Mouse (Mus musculus): ENCODE data around the gene Sh3d19. TPM values are rescaled to one million over a fixed set of nuclear protein-coding genes. Genes with fewer than 3 reads are reported as not detected.
"Not testable (repeated sequence)": the region's sequence is repeated elsewhere in the genome, so short reads cannot be mapped to it uniquely, and the experiment has no call there.

Sh3d19 gene
- total and polyA plus RNA-seq, 2 experiments from 2014 or later, result 13.8 to 32.0 TPM

GRCm38 (mm10) chr3:86093907-86094306 is 123.0 kb downstream of the Sh3d19 start:
- DNase-seq (ENCODE audit: low spot score) (no peak), ATAC-seq (ENCODE audit: low FRiP score) (no peak)
- peak overlapping the region; percentile 51; the same call in 1 of the 2 replicates for H3K27ac ChIP-seq (ENCODE audit: low read depth, low read length)
- H3K9ac ChIP-seq (replicated peaks; ENCODE audit: low read length, poor library complexity, severe bottlenecking), result no peak overlapping the region
- H3K36me3 ChIP-seq (ENCODE audit: insufficient read depth, low read length), result no peaks in the 10 kb centered on the region; the same call in 1 of the 2 replicates
- no peak overlapping the region for H3K4me3 ChIP-seq (ENCODE audit: low read depth, low read length)
- 53% methylated on average over 5 of the region's 5 CpGs for WGBS
- H3K27me3 ChIP-seq (ENCODE audit: insufficient read depth, low read length), result no peaks in the 10 kb centered on the region
- no peak overlapping the region for H3K4me2 ChIP-seq (ENCODE audit: low read depth, low read length, poor library complexity, severe bottlenecking)
- H3K4me1 ChIP-seq (ENCODE audit: insufficient read depth, low read length), result 0 out of 2 replicates have a peak, but pooled peaks cover 4% of the 10 kb centered on the region
- no peak for TF ChIP-seq CTCF (IDR thresholded peaks at IDR 0.05)
- no peaks in the 10 kb centered on the region for H3K9me3 ChIP-seq (ENCODE audit: low read length)

GRCm38 (mm10) chr3:86101956-86102355 is 131.0 kb downstream of the Sh3d19 start:
- Histone ChIP-seq H3K4me2 (ENCODE audit: low read depth, low read length, poor library complexity, severe bottlenecking) (no peak overlapping the region), H3K36me3 (ENCODE audit: insufficient read depth, low read length) (no peaks in the 10 kb centered on the region), H3K4me1 (ENCODE audit: insufficient read depth, low read length) (no peaks in the 10 kb centered on the region), H3K4me3 (ENCODE audit: low read depth, low read length) (no peak overlapping the region), H3K9ac (replicated peaks; ENCODE audit: low read length, poor library complexity, severe bottlenecking) (no peak overlapping the region), H3K27ac (ENCODE audit: low read depth, low read length) (no peak overlapping the region), H3K9me3 (ENCODE audit: low read length) (no peaks in the 10 kb centered on the region), H3K27me3 (ENCODE audit: insufficient read depth, low read length) (no peaks in the 10 kb centered on the region)
- WGBS, result 78% methylated on average over 6 of the region's 6 CpGs
- DNase-seq (ENCODE audit: low spot score) (no peak), ATAC-seq (ENCODE audit: low FRiP score) (no peak)
- TF ChIP-seq CTCF (IDR thresholded peaks at IDR 0.05), result no peak

- 81% methylated on average over 18 of the region's 18 CpGs for WGBS
- Histone ChIP-seq H3K27ac (ENCODE audit: low read depth, low read length) (no peak overlapping the region), H3K9me3 (ENCODE audit: low read length) (no peaks in the 10 kb centered on the region), H3K27me3 (ENCODE audit: insufficient read depth, low read length) (no peaks in the 10 kb centered on the region), H3K9ac (replicated peaks; ENCODE audit: low read length, poor library complexity, severe bottlenecking) (no peak overlapping the region), H3K4me2 (ENCODE audit: low read depth, low read length, poor library complexity, severe bottlenecking) (no peak overlapping the region), H3K4me3 (ENCODE audit: low read depth, low read length) (no peak overlapping the region), H3K4me1 (ENCODE audit: insufficient read depth, low read length) (no peaks in the 10 kb centered on the region), H3K36me3 (ENCODE audit: insufficient read depth, low read length) (no peaks in the 10 kb centered on the region)
- TF ChIP-seq CTCF (IDR thresholded peaks at IDR 0.05), result peak; percentile 56
- DNase-seq (ENCODE audit: low spot score) (peak; percentile 54), ATAC-seq (ENCODE audit: low FRiP score) (no peak)
Measured at GRCm38 (mm10) chr3:86103449-86104291, 132.8 kb downstream of the Sh3d19 start.

- DNase-seq (ENCODE audit: low spot score); H3K9ac ChIP-seq (replicated peaks; ENCODE audit: low read length, poor library complexity, severe bottlenecking): not testable (repeated sequence)
- WGBS, result 88% methylated on average over 7 of the region's 7 CpGs
Measured at GRCm38 (mm10) chr3:86104433-86104832, 133.5 kb downstream of the Sh3d19 start.

GRCm38 (mm10) chr3:86104909-86105308 is 134.0 kb downstream of the Sh3d19 start:
- H3K4me3 ChIP-seq (ENCODE audit: low read depth, low read length), result no peak overlapping the region
- ATAC-seq (ENCODE audit: low FRiP score) (no peak), DNase-seq (ENCODE audit: low spot score) (no peak)
- 86% methylated on average over 4 of the region's 4 CpGs for WGBS
- no peak overlapping the region for H3K27ac ChIP-seq (ENCODE audit: low read depth, low read length)
- H3K27me3 ChIP-seq (ENCODE audit: insufficient read depth, low read length), result no peaks in the 10 kb centered on the region
- no peaks in the 10 kb centered on the region for H3K9me3 ChIP-seq (ENCODE audit: low read length)
- H3K4me2 ChIP-seq (ENCODE audit: low read depth, low read length, poor library complexity, severe bottlenecking), result no peak overlapping the region
- TF ChIP-seq CTCF (IDR thresholded peaks at IDR 0.05), result no peak
- H3K9ac ChIP-seq (replicated peaks; ENCODE audit: low read length, poor library complexity, severe bottlenecking), result no peak overlapping the region
- H3K36me3 ChIP-seq (ENCODE audit: insufficient read depth, low read length), result no peaks in the 10 kb centered on the region
- no peaks in the 10 kb centered on the region for H3K4me1 ChIP-seq (ENCODE audit: insufficient read depth, low read length)

More at GRCm38 (mm10) chr3:86104433-86104832, 133.5 kb downstream of the Sh3d19 start:
- H3K4me2 ChIP-seq (ENCODE audit: low read depth, low read length, poor library complexity, severe bottlenecking); H3K27ac ChIP-seq (ENCODE audit: low read depth, low read length); H3K9me3 ChIP-seq (ENCODE audit: low read length); H3K4me3 ChIP-seq (ENCODE audit: low read depth, low read length); ATAC-seq (ENCODE audit: low FRiP score); H3K36me3 ChIP-seq (ENCODE audit: insufficient read depth, low read length); H3K27me3 ChIP-seq (ENCODE audit: insufficient read depth, low read length); H3K4me1 ChIP-seq (ENCODE audit: insufficient read depth, low read length): not testable (repeated sequence)

- Histone ChIP-seq H3K4me3 (ENCODE audit: low read depth, low read length) (no peak overlapping the region), H3K9ac (replicated peaks; ENCODE audit: low read length, poor library complexity, severe bottlenecking) (no peak overlapping the region), H3K27ac (ENCODE audit: low read depth, low read length) (no peak overlapping the region), H3K9me3 (ENCODE audit: low read length) (no peaks in the 10 kb centered on the region), H3K27me3 (ENCODE audit: insufficient read depth, low read length) (no peaks in the 10 kb centered on the region), H3K4me2 (ENCODE audit: low read depth, low read length, poor library complexity, severe bottlenecking) (no peak overlapping the region), H3K4me1 (ENCODE audit: insufficient read depth, low read length) (no peaks in the 10 kb centered on the region), H3K36me3 (ENCODE audit: insufficient read depth, low read length) (no peaks in the 10 kb centered on the region)
- ATAC-seq (ENCODE audit: low FRiP score) (no peak), DNase-seq (ENCODE audit: low spot score) (no peak)
- no peak for TF ChIP-seq CTCF (IDR thresholded peaks at IDR 0.05)
- 95% methylated on average over 8 of the region's 8 CpGs for WGBS
Measured at GRCm38 (mm10) chr3:86106086-86106632, 135.2 kb downstream of the Sh3d19 start.
